Mouse (Mus musculus) adrenal gland, postnatal 4 days (tissue): Measurements from ENCODE around the gene Dnajb13. TPM values are rescaled to one million over a fixed set of nuclear protein-coding genes. Genes with fewer than 3 reads are reported as not detected.
A peak's percentile ranks its signal among the peaks of the same experiment; 100 is the strongest.

Experiments
- DNase-seq, 2 experiments: peaks; one replicate each; pipeline ENCODE4 v3.0.0; 2021 to 2022; ENCODE audit warnings: low spot score in 2 of 2, mixed read lengths in 2 of 2
- total RNA-seq, 2 experiments: library from RNA; stranded (reverse); gene quantifications; 2 replicates each; pipeline ENCODE4 v1.2.3; 2021

Gene Dnajb13
- total RNA-seq, 2 experiments from 2014 or later = 0.23 TPM; not detected in 1

DNA sequence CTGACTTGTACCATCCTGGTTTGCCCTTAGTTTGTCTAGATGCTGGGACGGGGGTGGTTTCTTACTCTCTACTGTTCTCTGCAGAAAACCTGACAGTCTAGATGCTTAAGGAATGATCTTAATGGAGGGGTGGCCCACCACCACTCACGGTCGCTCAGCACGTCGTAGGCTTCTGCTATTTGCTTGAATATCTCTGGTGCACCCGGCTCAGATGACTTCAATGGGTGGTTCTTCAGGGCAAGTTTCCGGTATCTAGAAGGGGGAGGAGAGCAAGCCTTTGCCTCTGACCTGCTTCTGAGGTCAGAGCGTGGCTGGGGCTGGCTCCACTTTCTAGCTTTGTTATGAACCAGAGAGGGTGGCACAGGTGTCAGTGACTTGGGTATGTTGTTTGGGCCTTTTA lies 3.2 kb downstream of the Dnajb13 start:
- no peak for DNase-seq

DNA sequence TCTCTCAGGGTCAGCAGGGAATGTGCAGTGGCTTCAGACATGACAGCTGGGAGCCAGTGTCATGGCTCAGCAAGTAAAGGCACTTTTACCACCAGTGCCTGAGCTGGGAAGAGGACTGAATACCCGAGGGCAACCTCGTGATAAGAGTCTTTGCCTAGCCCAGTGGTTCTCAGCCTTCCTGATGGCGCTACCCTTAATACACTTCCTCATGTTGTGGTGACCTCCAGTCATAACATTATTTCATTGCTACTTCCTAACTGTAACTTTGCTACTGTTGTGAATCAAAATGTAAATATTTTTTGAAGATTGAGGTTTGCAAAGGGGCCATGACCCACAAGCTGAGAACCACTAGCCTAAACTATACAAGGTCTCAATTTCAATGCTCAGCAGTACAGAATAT lies 6.1 kb downstream of the Dnajb13 start:
- no peak for DNase-seq

DNA sequence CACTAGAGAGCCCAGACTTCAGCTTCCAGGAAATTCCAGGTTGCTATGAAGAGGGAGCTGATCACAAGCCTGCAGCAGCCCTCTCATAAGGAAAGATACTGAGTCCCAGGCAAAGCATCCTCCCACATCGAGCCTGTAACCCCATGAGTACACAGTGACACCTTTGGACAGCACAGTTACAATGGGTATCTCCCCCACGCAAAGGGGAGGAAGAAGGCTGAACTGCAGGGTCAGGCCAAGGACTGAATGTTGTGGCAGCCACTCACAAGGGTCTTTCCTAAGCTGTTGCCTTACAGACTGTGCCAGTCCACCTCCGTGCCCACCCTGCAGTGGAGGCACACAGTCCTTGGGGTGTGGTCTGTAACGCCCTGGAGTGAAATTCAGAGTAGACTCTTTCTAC lies 8.3 kb downstream of the Dnajb13 start:
- DNase-seq = no peak

DNA sequence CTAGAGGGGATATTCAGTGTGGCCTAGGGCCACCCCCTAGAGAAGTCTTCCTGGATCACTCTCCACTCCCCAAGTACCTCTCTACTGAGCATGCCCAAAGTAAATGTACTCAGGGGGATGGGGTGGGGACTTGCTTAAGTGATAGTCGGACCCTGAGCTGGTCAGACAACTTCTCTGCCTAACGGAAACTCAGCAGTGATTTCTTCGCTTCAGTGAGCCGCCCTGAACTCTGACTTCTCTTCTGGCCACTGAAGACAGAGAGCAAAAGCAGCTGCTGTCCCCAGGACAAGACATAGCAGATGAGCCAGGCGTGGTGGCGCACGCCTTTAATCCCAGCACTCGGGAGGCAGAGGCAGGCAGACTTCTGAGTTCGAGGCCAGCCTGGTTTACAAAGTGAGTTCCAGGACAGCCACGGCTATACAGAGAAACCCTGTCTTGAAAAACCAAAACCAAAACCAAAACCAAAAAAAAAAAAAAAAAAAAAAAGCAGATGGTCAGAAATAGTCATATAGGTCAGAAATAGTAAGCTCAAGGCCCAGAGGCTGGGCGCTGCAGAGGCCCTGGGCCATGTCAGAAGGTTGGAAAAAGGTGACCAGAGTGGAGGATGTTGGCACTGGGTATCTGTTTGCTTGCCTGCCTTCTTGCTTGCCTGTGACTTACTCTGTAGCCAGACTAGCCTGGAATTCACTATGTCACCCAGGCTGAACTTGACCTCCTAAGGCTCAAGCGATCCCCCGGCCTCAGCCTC lies 9.8 kb downstream of the Dnajb13 start:
- DNase-seq = no peak

DNA sequence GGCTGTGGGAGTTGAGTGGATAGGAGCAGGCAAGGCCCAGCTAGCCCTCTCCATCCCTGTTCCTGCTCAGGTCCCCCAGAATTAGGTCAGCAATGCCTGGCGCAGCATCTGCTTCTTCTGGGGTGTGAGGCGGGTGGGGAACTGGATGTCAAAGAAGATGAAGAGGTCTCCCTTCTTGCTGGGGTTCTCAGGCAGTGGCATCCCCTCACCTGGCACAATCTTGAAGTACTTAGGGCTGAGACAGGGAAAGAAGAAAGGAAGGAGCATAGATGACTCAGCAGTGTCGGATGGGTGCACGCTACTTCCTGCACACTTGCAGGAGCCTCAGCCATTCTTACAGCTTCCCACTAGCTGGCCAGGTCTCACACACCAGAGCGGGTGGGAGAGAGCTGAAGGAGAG lies 11.7 kb downstream of the Dnajb13 start:
- no peak for DNase-seq

DNA sequence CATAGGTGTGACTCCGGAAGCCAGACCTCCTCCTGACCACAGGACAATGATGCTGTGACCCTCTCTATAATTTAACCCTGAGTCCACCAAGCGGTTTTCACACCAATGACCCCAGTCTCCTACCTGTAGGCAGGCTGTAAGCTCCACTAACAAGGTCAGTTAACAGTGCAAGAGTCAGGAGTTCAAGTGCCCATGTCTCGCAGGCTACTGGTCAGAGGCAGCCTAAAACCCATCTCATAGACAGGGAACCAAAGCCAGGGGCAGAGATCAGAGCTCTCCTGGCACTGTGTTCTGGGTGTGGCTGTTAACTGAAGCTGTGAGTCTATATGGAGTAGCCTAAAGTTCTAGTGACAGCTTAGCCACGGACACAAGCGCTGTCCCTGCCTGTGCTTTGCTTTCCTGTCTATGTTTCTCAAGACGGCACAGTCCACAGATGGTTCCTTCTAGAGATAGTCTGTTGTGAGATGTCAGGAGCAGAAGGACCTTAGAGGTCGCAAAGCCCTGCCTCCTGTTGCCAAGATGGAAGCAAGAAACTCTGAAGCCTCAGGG lies 12.3 kb downstream of the Dnajb13 start:
- no peak for DNase-seq

DNA sequence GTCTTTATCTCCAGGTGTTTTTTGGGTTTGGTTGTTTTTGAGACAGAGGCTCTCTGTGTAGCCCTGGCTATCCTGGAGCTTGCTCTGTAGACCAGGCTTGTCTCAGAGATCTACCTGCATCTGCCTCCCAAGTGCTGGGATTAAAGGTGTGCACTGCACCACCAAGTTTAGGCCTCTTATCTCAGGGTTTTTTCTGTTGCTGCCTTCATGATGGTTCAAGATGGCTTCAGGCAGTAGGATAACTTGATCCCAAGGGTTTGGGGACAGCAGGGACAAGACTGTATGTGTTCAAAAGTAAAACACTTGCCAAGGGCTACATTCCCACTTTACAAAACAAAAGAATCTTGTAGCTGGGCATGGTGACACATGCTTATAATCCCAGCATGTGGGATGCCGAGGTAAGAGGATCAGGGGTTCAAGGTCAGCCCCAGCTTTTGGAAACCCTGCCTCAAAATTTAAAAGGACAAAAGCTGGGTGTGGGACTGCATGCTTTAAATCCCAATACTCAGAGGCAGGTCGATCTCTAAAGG lies 12.9 kb downstream of the Dnajb13 start:
- no peak for DNase-seq

DNA sequence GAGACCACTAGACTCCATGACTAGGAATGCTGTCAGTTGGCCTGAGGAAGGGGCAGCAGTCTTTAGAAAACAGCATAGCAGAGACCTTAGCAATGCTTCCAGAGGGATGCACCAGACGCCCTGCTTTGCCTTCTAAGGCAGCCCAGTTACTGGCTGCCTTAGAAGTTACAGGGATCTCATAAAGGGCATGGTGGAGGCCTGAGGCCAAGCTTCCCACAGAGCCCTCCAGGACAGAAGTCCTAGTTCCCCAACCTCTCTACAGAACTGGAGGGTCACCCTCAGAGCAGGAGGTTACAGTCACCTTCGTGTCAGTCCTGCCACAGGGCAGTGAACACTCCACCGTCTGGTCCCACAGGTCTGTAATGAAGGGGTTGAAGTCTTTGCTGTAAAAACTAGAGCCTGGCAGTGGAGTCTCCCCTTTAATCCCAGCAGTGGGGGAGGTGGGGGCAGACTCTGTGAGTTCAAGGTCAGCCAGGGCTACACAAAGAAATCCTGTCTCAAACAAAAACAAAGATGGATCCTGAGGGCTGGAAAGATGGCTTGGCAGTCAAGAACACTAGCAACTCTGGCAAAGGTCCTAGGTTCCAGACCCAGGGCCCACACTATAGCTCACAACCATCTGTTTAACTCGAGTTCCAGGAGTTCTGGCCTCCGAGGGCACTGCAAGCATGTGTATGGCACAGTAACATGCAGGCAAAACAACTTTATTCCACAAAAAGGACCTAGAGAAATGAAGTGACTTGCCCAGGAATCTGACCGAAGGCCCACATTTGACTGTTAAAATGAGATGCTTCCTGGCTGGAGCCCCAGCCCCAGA lies 13.5 kb downstream of the Dnajb13 start:
- DNase-seq = no peak

DNA sequence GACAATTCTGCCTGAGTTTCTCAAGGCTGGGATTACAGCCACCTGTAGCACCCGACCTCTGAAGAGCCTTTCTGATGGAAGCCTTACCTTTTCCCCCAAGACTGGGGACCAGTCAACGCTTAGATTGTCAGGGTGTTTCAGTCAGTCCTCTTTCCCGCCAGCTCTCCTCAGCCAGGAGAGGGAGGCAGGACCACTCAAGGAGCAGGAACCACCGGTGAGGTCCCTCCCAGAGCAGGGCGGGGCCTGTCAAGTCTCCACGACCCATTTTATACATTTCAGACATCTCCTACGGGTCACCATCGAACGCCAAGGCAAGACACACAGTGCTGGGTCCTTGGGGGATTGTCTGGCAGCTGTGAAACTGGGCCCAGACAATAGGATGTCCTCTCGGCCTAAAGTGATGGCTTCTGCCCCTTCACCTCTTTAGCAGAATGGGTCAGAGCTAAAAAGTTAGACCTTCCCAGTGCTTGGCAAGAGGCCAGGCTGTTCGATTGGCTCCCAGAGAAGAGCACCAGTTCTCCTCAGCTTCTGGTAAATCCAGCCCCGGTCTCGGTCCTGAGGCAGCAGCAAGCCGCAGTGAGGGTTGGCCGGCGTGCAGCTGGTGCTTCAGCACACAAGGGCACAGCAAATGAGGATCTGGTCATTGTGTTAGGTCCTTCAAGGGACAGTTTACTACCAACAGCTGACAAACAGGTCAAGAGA lies 14.3 kb downstream of the Dnajb13 start:
- DNase-seq = no peak

DNA sequence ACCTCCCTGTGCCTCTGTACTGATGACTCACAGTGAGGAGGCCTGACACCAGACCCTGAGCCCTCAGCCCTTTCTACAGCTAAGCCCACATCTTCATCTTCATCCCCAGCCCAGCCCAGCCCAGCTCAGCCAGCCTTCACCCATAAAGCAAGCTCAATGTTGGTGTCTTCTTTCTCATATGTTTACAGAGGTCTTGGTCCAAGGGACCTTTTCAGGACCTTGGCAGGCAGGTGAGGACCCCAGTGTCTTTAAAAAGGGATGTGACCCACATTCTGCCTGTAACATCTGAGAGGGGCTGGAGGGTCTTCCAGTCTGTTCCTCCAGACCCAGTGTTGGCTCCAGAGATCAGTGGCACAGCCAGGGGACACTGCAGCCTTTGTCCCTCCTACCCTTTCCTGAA lies 15.3 kb downstream of the Dnajb13 start:
- DNase-seq = no peak

DNA sequence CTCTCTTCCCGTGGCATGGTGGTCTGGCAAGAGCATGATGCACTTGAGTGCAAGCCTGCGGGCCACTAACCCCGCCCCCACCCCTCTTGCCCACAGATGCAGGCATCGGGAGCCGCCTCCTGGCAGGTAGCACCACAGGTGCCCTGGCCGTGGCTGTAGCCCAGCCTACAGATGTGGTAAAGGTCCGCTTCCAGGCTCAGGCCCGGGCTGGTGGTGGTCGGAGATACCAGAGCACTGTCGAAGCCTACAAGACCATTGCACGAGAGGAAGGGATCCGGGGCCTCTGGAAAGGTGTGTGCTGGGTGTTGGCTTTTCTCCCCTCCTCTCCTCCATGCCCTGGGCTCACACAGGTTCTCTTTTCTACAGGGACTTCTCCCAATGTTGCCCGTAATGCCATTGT lies 16.8 kb downstream of the Dnajb13 start:
- DNase-seq = no peak

DNA sequence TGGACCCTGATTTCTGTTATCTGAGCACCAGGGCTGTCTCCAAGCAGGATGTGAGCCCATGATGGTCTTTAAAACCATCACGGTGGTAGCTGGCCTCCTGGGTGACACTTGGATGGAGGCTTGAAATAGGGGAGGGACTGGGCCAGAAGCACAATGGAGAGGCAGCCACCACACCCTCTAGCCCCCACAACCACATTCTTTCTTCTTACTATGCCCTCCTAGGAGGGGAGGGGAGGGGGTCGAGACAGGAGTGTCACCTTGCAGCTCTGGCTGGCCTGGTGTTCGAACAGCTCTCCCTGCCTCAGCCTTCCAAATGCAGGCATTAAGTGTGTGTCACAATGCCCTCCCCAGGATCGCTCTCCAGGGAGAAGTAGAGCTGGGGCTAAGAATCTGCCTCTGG lies 17.4 kb downstream of the Dnajb13 start:
- DNase-seq = no peak

DNA sequence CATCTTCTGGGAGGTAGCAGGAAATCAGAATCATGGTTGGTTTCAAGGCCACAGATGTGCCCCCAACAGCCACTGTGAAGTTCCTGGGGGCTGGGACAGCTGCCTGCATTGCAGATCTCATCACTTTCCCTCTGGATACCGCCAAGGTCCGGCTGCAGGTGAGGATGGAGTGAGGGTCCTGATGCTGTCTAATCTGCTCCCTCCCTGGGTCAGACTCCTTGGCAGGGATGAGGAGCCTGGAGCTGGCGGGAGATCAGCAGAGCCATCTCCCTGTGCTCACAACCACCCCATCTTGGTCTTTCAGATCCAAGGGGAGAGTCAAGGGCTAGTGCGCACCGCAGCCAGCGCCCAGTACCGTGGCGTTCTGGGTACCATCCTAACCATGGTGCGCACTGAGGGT lies 18.0 kb downstream of the Dnajb13 start:
- no peak for DNase-seq

DNA sequence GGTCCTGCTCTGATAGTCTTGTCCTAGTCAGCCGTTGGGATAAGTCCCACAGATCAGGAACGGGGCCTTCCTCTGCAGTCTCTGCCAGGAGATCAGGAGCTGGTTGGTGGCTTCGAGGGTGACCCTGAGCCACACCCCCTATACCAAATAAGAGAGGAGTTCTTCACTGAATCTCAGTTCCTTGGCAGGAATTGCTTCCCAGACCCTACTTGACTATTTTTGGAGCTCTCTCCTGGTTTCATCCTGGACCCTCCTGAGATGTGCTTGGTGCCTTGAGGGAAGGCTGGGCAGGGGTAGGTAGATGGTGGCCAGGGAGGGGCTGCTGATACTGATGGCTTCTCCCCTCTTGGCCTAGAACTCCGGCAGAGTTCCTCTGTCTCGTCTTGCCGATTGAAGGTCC lies 18.4 kb downstream of the Dnajb13 start:
- DNase-seq = no peak

DNA sequence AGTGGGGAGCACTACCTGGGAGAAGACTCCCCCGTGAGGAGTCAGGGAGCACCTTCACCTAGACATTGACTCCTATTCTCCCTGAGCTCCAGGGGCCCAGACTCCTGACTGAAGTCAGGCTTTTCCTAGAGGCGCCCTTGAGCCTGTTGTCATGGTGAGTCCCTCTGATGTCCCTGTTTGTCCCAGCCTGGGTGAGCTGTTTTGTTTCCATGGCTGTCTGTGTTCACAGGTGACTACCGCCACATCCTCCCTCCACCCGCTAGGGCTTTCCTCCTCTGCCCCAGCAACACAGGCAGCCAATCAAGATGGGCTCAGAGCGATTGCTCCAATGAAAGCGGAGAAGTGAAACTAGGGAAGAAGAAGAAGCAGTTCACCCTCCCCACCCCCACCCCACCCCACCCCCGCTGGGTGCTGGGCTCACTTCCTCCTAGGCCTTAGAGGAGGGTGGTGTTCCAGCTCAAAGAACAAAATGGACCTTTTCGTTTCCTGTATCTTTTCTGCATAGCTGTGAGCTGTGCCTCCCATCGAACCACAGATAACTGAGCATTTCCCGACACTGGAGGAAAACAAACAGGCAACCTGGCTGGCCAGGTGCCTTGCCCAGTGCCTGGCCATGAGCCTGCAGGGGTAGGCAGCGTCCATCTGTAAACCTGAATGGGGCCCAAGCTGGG lies 19.0 kb downstream of the Dnajb13 start:
- DNase-seq = peak in 1 of 2 experiments; percentile 68

DNA sequence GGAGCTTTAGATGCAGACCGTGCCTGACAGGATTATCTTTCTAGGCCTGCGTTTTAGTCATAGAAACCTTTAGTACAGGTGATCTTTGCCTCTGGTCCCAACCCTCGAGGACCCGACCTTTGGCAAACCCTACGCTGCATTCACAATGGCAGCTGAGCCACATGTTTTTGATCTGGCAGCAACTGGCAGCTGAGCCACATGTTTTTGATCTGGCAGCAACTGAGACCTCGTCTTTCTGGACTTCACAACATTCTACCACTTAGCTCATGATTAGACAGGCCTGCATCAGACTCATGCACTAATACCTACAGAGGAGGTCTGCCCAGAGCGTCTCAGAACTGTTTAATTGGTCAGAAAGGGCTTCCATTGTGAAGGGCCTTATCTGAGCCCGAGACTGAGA lies 19.7 kb downstream of the Dnajb13 start:
- DNase-seq = no peak

DNA sequence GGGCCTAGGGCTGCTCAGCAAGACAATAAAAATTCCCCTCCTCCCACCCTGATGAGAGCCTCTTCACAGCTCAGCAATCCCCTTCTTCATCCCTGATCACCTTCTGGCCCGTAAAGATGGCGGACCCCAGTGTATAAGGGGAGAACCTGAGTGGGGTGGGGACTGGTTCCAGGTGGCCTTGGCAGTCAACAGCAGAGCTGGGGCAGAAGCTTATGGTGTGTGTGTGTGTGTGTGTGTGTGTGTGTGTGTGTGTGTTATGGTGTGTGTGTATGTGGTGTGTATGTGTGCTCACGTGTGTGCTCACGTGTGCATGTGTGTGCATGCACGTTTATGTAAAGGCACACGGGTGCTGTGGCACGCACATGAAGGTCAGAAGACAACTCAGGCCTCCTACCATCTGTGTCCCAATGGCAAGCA lies 20.3 kb downstream of the Dnajb13 start:
- DNase-seq = no peak

DNA sequence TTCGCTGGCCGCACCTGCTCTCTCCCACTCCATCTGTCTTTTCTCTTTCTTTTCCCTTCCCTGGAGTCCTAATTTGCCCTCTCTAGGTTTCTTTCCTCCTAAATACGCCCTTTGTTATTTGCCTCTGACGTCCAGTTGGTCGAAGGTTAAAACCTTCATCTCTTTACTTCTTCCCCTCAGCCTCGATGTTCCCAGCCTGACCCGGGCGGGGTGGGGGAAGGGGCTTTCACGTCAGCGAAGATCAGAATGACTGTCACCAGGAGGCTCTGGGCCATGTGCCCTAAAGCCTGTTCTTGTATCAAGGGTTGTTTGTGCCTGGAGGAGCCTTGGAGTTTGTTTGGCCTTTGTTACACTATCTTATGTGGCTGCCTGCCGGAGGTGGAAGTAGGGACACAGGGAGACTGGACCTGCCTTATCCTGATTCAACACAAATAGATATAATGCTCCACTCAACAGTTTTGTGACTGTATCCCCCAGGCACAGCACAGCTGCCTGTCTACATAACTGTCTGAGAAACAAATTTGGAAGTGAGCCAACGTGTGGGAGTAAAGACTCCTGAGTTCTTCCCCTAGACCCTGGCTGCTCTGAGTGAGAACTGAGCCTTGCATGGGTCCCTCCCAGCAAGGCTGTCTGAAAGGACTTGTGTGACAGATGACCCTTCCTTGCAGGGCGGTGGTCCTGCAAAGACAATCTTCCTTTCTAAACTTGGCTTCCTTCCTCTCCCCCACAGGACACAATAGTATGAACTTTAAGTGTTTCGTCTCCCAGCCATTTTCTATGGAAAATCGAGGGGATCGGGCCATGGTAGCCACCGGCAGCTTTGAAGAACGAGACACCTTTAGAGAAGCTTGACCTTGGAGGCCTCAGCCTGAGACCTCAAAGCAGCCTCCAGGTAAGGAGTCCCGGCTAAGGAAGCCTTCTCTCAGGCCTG lies 21.0 kb downstream of the Dnajb13 start:
- DNase-seq = no peak

DNA sequence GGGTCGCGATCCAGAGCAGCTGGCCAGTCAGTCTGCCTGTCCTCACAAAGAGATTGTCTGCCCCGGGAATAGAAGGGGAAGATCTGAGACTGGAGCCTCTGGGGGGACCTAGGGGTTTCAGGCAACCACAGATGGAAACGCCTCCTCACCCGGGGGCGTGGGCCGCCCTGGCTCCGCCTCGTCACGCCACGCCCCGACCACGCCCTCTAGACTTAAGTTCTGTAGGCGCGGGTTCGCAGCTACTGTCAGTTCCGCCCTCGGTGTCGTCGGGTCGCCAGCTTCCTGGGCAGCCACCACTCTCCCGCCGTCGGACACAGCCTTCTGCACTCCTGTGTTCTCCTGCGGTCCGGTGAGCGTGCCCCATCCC lies 21.7 kb downstream of the Dnajb13 start, which contains the start of gene Ucp2:
Gene Ucp2 (plus strand): TSS at position 221 of the 367 bp plus-strand sequence.
- peak; percentile 61 to 73 for DNase-seq
